Mouse (Mus musculus) limb, embryonic 11.5 days (tissue): Measurements from ENCODE around the gene Nktr. TPM values are rescaled to one million over a fixed set of nuclear protein-coding genes. Genes with fewer than 3 reads are reported as not detected.

Experiments used
- ATAC-seq: fragments of 200-750 bp; cut with Nextera tagmentation; 2 replicates; pipeline ENCODE4 v1.8.0; 2017; ENCODE audit warnings: low read depth; ENCODE audit not compliant: insufficient number of reproducible peaks, low FRiP score, low TSS enrichment
- DNase-seq: peaks from one replicate; pipeline ENCODE4 v3.0.0-alpha.2; 2015; ENCODE audit warnings: low spot score
- H3K27ac ChIP-seq: fragments of 300-500 bp; sonication (generic); replicated peaks from 2 replicates; pipeline ENCODE4 v1.5.1; 2014; ENCODE audit warnings: low read depth, mild to moderate bottlenecking, low read length
- H3K27me3 ChIP-seq: fragments of 300-500 bp; sonication (generic); 2 replicates; pipeline ENCODE4 v1.6.1; 2014; ENCODE audit warnings: mild to moderate bottlenecking, low read length, mixed read lengths; ENCODE audit not compliant: control insufficient read depth, insufficient read depth
- H3K36me3 ChIP-seq: fragments of 300-500 bp; sonication (generic); 2 replicates; pipeline ENCODE4 v1.6.1; 2014; ENCODE audit warnings: mild to moderate bottlenecking, low read length, moderate library complexity, mixed read lengths; ENCODE audit not compliant: control insufficient read depth, insufficient read depth
- H3K4me1 ChIP-seq: fragments of 300-500 bp; sonication (generic); 2 replicates; pipeline ENCODE4 v1.6.1; 2014; ENCODE audit warnings: low read length, mixed read lengths; ENCODE audit not compliant: control insufficient read depth, insufficient read depth
- H3K4me2 ChIP-seq: fragments of 300-500 bp; sonication (generic); 2 replicates; pipeline ENCODE4 v1.6.1; 2014; ENCODE audit warnings: low read depth, mild to moderate bottlenecking, moderate library complexity; ENCODE audit not compliant: severe bottlenecking
- H3K4me3 ChIP-seq: fragments of 300-500 bp; sonication (generic); 2 replicates; pipeline ENCODE4 v1.5.1; 2014; ENCODE audit warnings: low read depth, low read length
- H3K9ac ChIP-seq: fragments of 300-500 bp; sonication (generic); 2 replicates; pipeline ENCODE4 v1.6.1; 2014; ENCODE audit warnings: mild to moderate bottlenecking, low read length
- H3K9me3 ChIP-seq: fragments of 300-500 bp; sonication (generic); 2 replicates; pipeline ENCODE4 v1.6.1; 2016; ENCODE audit warnings: low read length; ENCODE audit not compliant: control insufficient read depth
- WGBS: fragments of 180-500 bp; shearing (Covaris S2); extraction: QIAGEN DNeasy Blood & Tissue Kit; methylation state at CpG from one replicate; pipeline ENCODE4 v1.1.7; 2014; 5-methylcytosine and 5-hydroxymethylcytosine counted together
- polyA plus RNA-seq: library from polyadenylated mRNA; unstranded; fragments of >200 nt; fragmentation: Nextera tagmentation; extraction: Ambion mirVana; gene quantifications from 2 replicates; pipeline ENCODE4 v1.2.1, GENCODE M21; 2014

The Nktr gene
- polyA plus RNA-seq, 1 experiment from 2014 or later: 65.1 TPM

DNA sequence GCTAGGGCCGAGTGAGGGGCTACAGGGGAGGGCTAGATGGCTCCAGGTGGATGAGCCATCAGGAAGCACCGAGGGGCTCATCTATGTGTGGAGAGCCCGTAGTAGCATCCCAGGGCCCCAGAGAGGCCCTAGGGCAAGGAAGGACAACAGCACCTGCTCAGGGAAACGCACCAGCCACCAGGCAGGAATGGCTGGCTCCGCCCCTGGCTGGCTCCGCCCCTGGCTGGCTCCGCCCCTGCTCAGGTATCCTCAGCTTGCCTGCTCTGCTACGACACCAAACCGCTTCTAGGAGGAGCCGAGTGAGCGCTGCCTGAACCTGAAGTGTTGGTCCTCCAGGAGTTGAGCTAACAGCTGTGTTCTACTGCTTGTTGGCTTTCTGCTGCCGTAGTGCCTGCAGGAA lies 78.8 kb downstream of the Nktr start:
- no peaks in the 10 kb centered on the region for H3K27me3 ChIP-seq
- WGBS: 15% methylated on average over 12 of the region's 12 CpGs
- no peak overlapping the region for H3K4me3 ChIP-seq
- peak; percentile 52 for DNase-seq
- H3K27ac ChIP-seq: no peak overlapping the region
- no peaks in the 10 kb centered on the region for H3K9me3 ChIP-seq
- no peaks in the 10 kb centered on the region for H3K4me1 ChIP-seq
- 0 out of 2 replicates have a peak overlapping the region, but pooled peaks have one; percentile 2 for H3K4me2 ChIP-seq
- H3K9ac ChIP-seq: no peak overlapping the region
- ATAC-seq: no peak; the same call in 1 of the 2 replicates
- no peaks in the 10 kb centered on the region for H3K36me3 ChIP-seq

DNA sequence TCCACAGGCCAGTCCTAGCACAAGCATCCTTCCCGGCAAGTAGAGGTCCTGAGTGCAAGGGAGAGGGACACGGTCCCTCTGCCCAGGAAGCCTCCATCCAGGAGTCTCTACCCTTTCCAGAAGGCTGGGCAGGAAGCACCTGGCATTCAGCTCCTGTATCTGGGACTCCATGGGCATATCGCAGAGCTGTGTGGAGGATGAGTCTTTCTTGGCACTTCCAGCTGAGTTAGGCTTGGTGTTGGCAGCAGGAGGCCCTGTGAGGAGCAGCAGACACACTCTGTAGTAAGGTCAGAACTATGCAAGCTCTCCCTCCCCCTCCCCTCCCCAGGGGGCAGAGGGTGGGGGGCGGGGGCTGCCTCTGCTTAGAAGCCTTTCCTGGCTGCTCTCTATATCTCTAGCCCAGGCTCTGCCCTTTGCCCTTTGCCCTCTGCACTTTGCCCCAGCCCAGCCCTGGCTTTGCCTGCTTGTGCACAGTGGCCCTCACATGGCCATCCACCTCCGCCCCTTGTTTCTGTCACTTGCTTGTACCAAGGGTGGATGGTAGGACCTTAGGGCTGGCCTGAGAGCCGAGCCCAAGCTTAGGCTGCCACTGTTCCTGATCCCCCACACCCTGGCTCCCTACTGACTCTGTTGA lies 80.0 kb downstream of the Nktr start:
- H3K4me2 ChIP-seq: no peak overlapping the region
- WGBS: 54% methylated on average over 5 of the region's 6 CpGs
- no peak overlapping the region for H3K9ac ChIP-seq
- no peak overlapping the region for H3K4me3 ChIP-seq
- no peaks in the 10 kb centered on the region for H3K27me3 ChIP-seq
- no peak for DNase-seq
- no peaks in the 10 kb centered on the region for H3K36me3 ChIP-seq
- H3K27ac ChIP-seq: no peak overlapping the region
- no peaks in the 10 kb centered on the region for H3K4me1 ChIP-seq
- H3K9me3 ChIP-seq: no peaks in the 10 kb centered on the region
- no peak for ATAC-seq

DNA sequence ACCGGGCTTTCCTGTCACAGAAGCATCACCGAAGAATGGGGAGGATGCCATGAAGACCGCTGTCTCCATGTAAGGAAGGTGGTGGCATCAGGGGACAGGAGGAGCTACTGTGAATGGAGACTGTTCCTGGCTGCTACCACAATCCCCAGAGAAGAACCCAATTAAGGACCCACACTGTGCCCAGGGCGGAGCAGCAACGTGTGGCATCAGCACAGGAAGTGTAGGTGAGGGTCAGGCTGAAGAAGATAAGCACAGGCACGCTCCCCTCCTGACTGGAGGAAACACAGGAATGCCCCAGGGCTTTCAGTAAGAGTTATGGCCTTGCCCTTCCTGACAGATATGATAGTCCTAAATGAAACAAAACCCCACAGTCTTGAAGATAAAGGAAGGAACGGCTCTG lies 83.8 kb downstream of the Nktr start:
- no peaks in the 10 kb centered on the region for H3K36me3 ChIP-seq
- no peak overlapping the region for H3K4me3 ChIP-seq
- DNase-seq: no peak
- H3K4me2 ChIP-seq: no peak overlapping the region
- ATAC-seq: no peak
- no peak overlapping the region for H3K27ac ChIP-seq
- no peaks in the 10 kb centered on the region for H3K27me3 ChIP-seq
- H3K4me1 ChIP-seq: no peaks in the 10 kb centered on the region
- H3K9ac ChIP-seq: no peak overlapping the region
- WGBS: 67% methylated on average over 7 of the region's 7 CpGs
- no peaks in the 10 kb centered on the region for H3K9me3 ChIP-seq

Other genes starting within 250 kb of the Nktr start
- gene Cck, start 223.5 kb upstream of the Nktr start, polyA plus RNA-seq: 0.58 and 0.85 TPM in 2 replicates
- gene Lyzl4, start 77.1 kb upstream of the Nktr start, polyA plus RNA-seq: not detected in 2 replicates
- 0.27 and 0.69 TPM in 2 replicates for gene Vipr1, start 76.5 kb upstream of the Nktr start, polyA plus RNA-seq
- gene Sec22c, start 13.7 kb upstream of the Nktr start, polyA plus RNA-seq: 10.7 and 11.8 TPM in 2 replicates
- 99.8 and 103 TPM in 2 replicates for gene Ss18l2, start 8.8 kb upstream of the Nktr start, polyA plus RNA-seq
- 6.2 and 7.8 TPM in 2 replicates for gene Zfp651, start 40.2 kb downstream of the Nktr start, polyA plus RNA-seq
- gene Klhl40, start 58.4 kb downstream of the Nktr start, polyA plus RNA-seq: 1.3 and 1.7 TPM in 2 replicates
- gene Hhatl, start 73.3 kb downstream of the Nktr start, polyA plus RNA-seq: not detected in 2 replicates
- 0.35 and 0.37 TPM in 2 replicates for gene Ccdc13, start 120.3 kb downstream of the Nktr start, polyA plus RNA-seq
- gene Higd1a, start 139.2 kb downstream of the Nktr start, polyA plus RNA-seq: 149 and 155 TPM in 2 replicates
- gene Ackr2, start 179.2 kb downstream of the Nktr start, polyA plus RNA-seq: 0.17 and 0.21 TPM in 2 replicates
- gene Cyp8b1, start 197.1 kb downstream of the Nktr start, polyA plus RNA-seq: not detected in 2 replicates
- gene Fam198a, start 231.8 kb downstream of the Nktr start, polyA plus RNA-seq: 0.45 and 0.54 TPM in 2 replicates